Mouse (Mus musculus): ENCODE measurements at regions not wholly inside any gene's neighbourhood (a gene's known extent, or its start where the extent isn't known, plus 50 kb on each side); places are given as distances from the start of the nearest gene placed in this dataset.

GRCm38 (mm10) chr1:190639846-190640245, 271.7 kb downstream of the Rps6kc1 start:
- no peak for DNase-seq (ENCODE audit: low spot score)

DNA sequence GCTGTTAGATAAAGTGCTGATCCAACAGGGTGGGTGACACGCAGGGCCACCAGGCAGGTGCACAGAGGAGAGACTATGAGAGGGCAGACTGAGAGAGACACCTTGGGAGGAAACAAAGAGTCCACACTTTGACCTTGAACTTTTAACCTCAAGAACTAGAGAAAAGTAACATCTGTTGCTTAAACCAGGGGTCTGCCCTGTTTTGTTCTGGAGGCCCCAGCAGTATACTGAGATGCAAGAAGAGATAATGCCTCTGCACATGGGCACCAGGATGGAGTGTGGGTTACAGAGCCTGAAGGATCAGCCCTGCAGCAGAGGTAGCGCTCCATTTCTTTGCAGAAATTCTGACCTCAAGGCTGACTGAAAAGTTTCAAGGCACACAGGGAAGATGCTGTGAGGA, 276.6 kb downstream of the Rps6kc1 start:
- DNase-seq (ENCODE audit: low spot score) = no peak

GRCm38 (mm10) chr1:190631641-190632040, 279.9 kb downstream of the Rps6kc1 start:
- no peak for DNase-seq (ENCODE audit: low spot score)

DNA sequence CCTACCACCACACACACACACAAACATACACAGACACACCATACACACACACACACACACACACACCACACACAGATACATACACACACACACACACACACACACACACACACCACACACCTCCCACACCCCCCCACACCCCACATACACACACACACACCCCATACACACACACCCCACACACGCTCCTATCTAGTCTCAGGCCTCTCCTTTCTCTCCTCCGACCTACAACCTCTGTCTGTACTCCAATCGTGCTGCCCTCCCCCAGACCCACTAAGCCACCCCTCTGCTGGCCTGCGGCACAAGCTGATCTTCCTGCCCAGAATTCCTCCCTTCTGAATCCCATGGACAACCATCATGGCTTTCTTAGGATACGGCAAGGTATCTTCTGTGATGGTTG, 281.4 kb downstream of the Rps6kc1 start:
- DNase-seq (ENCODE audit: low spot score) = no peak

DNA sequence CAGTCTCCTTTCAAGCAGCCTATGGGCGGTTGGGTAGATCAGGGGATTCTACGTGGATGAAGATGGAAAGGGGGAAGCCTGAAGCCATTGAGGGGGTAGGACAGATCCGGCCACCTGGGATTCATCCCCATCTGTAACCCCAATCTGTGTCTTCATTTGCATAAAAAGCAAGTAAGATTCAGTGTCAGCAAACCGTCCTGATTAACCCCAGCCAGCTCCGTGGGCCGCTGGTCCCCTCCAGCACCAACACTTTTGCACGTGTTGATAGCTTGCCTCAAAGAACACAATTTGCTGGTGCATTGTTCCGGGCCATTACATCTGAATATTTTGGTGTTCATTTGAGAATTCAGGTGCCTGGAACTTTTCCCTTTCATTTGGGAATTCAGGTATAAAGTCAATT, 287.7 kb downstream of the Rps6kc1 start:
- no peak for DNase-seq (ENCODE audit: low spot score)

DNA sequence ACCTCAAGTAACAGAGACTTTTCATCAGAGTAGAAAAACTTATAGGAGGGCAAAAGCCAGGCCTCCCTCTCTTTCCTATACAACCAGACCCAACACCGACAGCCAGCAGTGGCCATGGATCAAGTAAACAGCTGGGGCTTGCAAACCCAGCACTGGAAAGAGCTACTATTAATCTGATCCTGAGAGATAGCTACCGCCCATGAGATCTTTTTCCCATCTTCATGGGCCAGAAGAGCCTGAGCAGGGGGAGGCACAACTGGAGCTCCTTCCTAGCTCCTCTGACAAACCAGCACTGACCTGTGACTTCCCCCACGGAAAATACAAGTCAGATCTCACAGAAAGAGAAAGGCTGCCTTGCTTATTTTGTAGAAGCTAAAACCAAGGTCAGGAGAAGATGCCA, 311.1 kb downstream of the Rps6kc1 start:
- DNase-seq (ENCODE audit: low spot score) = no peak

- no peak for DNase-seq (ENCODE audit: low spot score)
Observed at GRCm38 (mm10) chr1:190599622-190600021, 311.9 kb downstream of the Rps6kc1 start.

DNA sequence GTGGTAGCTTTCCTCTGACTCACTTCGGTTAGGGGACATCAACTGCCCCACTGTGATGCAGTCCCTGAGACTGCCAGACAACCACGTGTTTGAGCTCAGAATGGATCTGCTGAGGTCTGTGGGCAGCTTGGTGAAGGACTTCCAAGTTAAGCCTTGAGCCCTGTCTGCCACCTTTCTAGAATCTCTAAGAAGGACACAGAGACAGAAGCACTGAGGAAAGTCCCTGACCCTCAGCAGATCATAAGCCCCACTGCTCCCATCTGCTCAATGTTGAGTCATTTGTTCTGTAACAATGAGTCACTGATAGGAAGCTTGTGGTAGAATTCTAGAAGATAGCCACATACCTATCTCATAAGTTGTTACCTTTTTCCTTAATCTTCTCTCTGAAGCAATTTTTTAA, 315.4 kb downstream of the Rps6kc1 start:
- DNase-seq (ENCODE audit: low spot score) = no peak

DNA sequence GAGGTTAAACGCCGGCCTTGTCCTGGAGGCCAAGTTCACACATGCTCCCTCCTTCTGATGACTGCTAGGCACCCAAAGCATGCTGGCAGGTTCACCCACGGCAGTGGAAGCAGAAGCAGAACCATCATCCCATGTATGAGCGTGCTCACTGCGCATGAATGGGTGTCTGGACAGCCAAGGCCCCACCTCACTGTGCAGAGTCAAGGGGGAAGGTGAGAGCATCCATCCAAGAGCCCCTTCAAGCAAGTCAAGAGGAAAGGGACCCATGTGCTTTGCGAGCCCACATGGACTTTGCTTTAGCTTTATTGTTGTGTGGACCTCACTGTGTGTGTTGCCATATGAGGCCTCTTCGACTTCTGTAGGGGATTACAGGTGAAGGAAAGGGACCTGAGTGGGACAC, 319.9 kb downstream of the Rps6kc1 start:
- no peak for DNase-seq (ENCODE audit: low spot score)

DNA sequence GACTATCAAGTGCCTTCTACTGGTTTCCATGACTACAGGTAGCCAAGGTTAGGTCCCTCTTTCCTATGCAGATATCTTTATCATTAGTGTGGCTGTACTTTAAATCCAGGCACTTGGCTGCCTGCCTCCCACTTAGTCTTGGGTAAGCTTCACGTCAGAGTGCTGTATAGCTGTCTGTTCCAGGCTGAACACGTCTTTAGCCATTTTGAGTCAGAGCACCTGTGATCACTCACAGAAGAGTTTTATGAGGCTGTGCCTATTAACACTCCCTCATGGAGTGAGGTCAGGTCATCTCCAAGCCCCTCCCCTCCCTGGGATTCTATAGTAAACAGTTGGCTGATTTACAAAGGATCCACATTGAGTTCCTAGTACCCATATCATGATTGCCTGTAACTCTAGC, 322.0 kb downstream of the Rps6kc1 start:
- DNase-seq (ENCODE audit: low spot score) = no peak

GRCm38 (mm10) chr1:190583272-190583671, 328.3 kb downstream of the Rps6kc1 start:
- DNase-seq (ENCODE audit: low spot score) = no peak

DNA sequence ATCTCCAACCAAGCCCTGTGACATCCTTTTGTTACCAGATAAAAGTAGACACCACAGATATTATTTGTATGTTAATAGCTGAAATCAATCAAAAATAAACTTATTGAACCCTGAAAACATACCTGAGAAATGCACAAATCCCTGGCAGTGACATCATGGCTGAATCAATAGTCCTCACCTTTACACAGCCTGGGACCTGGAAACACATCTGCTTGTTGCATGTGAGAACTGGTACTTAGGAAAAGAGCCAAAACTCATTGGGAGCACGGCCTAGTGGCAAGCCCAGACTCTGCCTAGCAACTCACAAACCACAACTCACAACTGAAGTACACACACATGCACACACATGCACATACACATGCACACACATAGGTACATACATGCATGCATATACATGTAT, 330.9 kb downstream of the Rps6kc1 start:
- DNase-seq (ENCODE audit: low spot score) = no peak

DNA sequence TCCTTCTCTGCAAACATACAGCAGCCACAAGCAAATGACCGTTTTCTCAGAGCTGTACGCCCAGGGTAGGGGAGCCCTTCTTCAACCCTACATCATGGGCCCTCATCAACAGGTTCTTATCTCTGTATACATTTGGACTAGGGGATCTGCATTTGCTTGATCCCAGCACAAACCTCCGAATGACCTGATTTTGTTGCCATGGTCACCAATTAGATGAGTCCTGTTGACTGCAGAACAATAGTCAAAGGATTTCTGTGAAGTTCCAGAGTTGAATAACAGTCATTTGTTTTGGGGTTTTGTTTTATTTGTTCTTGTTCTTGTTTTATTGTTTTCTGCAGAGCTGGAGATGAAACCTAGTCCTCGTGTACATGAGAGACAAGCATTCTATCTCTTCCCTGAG, 340.6 kb downstream of the Rps6kc1 start:
- no peak for DNase-seq (ENCODE audit: low spot score)

- no peak for DNase-seq (ENCODE audit: low spot score)
Observed at GRCm38 (mm10) chr1:190570563-190570962, 341.0 kb downstream of the Rps6kc1 start.

DNA sequence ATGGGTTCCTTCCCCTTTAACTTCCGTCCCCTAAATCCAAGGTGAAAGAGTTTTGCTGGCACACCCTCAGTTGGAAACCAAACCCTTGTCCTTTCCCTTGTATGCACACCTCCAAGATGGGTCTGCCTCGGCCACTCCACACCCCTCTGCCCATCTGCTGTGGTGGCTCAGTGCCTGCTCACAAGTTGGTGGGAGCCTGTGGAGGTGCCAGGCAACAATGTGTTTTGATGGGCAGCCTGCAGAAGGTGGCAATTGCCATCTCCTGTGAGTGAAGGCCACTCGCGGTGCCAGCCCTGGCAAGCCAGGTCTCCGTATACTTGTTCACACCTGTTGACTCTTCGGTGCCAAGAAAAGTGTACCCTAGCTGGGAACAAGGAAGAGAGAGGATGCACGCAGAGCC, 344.8 kb downstream of the Rps6kc1 start:
- DNase-seq (ENCODE audit: low spot score) = no peak

DNA sequence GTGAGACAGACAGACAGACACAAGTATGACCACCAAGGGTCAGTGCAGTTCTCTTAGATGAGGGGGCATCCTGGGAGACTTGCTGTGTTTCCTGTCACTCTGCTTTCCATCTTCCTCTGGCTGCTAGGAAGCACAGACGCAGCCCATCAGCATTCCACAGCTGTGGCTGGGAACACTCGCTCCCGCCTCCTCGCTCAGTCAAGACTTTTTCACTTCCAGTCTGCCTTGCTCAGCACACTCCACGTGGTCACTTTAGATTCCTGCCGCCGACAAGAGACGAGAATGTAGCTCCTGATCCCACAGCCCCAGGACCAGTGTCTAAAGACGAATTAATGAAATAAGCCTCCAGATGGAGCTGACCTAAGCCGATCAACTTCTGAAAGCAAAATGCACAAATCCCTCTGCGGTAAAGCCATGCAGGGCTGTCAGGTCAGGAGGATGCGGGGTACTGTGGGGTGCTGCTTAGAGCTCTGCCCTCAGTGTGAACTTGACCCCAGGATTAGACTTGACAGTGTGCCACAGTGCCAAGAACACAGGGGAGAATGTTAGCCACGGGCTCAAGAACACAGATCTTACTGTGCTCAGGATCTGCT, 348.6 kb downstream of the Rps6kc1 start:
- DNase-seq (ENCODE audit: low spot score) = no peak

- DNase-seq (ENCODE audit: low spot score) = no peak
Observed at GRCm38 (mm10) chr1:190560086-190560485, 351.5 kb downstream of the Rps6kc1 start.

GRCm38 (mm10) chr1:190541892-190542291, 369.7 kb downstream of the Rps6kc1 start:
- no peak for DNase-seq (ENCODE audit: low spot score)

GRCm38 (mm10) chr1:190532879-190533676, 362.6 kb upstream of the Prox1 start:
- no peak for DNase-seq (ENCODE audit: low spot score)

- DNase-seq (ENCODE audit: low spot score) = no peak
Observed at GRCm38 (mm10) chr1:190531224-190531623, 360.7 kb upstream of the Prox1 start.

DNA sequence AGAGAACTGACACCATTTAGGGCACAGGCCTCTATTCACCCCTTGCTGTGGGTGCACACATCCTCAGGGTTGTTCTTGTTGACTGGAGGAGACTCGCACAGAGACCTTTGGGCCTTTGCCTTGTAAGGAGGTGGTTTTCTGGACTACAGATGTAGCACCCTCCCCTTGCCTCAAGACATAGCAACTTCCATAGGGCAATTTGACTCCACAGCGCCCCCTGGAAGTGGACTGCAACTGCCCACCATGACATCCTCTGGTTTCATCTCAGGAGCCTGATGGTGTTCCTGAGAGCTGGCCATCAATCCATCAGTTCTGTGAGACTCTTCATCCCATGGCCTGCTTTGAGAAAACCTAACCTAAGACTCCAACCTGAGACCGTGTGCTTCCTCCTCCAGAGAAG, 359.6 kb upstream of the Prox1 start:
- no peak for DNase-seq (ENCODE audit: low spot score)

DNA sequence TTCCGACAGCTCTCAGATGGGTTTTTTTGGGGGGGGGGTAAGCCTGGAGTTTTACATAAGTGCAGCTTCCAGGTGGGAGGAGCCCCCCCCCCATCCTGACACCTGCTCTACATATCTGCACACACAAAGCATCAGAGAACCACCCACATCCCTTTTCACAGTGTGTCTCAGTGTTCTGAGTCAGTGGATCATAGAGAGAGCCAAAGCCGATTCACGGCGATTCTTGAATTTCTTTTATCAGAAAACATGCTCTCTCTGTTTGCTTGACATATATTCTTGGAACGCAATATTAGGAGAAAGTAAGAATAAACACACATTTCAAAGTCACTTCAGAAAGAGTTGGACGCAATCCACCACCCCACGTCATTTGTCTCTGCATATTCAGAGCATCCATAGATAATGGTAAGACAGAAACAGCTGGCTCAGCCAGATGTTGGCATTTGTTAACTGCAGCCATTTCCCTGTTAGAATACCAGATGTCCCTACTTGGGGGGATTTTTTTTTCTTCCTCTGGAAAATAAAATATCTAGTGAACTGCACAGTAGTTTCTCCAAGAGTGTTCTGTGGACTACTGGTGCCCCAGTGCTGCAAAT, 357.1 kb upstream of the Prox1 start:
- DNase-seq (ENCODE audit: low spot score) = no peak

DNA sequence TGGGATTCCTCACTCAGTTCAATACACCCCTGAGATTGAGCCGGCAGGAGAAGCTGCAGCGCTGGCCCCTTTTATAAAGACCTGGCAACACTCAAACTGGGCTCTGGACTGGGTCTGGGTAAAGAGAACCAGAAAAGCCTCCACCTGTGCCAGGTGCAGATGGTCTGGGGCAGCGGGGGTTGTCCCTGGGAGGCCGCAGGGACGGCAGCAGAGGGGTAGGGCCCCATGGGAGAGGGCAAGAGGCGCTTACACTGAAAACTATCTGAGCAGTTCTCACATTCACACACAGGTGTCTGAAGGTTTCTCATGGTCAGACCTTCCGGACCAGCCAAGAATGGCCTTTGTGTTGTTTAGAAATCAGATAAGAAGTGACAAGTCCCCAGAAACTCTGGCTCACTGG, 356.1 kb upstream of the Prox1 start:
- DNase-seq (ENCODE audit: low spot score) = no peak

GRCm38 (mm10) chr1:190526046-190526445, 355.5 kb upstream of the Prox1 start:
- no peak for DNase-seq (ENCODE audit: low spot score)

Data from ovary, adult 18-20 months (tissue).